Mouse (Mus musculus) embryonic fibroblast, embryonic 13.5 days (primary cell): ENCODE measurements around the gene Cnot2.
"Not testable (repeated sequence)": the region's sequence is repeated elsewhere in the genome, so short reads cannot be mapped to it uniquely, and the experiment has no call there.

ENCODE experiments used
- CTCF ChIP-seq: IDR thresholded peaks from 2 replicates; pipeline ENCODE4 v1.5.1; 2011; ENCODE audit warnings: mild to moderate bottlenecking, control low read depth, low read length, moderate library complexity, borderline replicate concordance; ENCODE audit not compliant: insufficient read depth
- POLR2A ChIP-seq: IDR thresholded peaks from 2 replicates; pipeline ENCODE4 v1.6.1; 2011; ENCODE audit warnings: low read depth, mild to moderate bottlenecking, control low read depth, low read length, moderate library complexity

GRCm38 (mm10) chr10:116613250-116613649 is 31.9 kb upstream of the Cnot2 start:
- not testable (repeated sequence) for TF ChIP-seq CTCF, POLR2A
